Mouse (Mus musculus) heart, embryonic 14.5 days (tissue): ENCODE measurements around the gene Cntn1. TPM values are rescaled to one million over a fixed set of nuclear protein-coding genes. Genes with fewer than 3 reads are reported as not detected.

Experiments used
- ATAC-seq: fragments of 200-750 bp; cut with Nextera tagmentation; 2 replicates; pipeline ENCODE4 v1.8.0; 2017; ENCODE audit warnings: low read depth, moderate TSS enrichment; ENCODE audit not compliant: insufficient number of reproducible peaks, insufficient read depth, low FRiP score
- H3K27ac ChIP-seq, 2 experiments: fragments of 200-500 bp in 1 of 2; fragments of 300-500 bp in 1 of 2; sonication (generic) in 1 of 2; replicated peaks in 1 of 2; 2 replicates each; pipeline ENCODE4 v1.5.1; 2012 to 2014; ENCODE audit warnings: low read depth in 2 of 2, low read length in 2 of 2, control low read depth in 1 of 2, mild to moderate bottlenecking in 1 of 2, mixed read lengths in 1 of 2; ENCODE audit not compliant: control insufficient read depth in 1 of 2, insufficient read depth in 1 of 2
- H3K27me3 ChIP-seq: fragments of 300-500 bp; sonication (generic); 2 replicates; pipeline ENCODE4 v1.6.1; 2014; ENCODE audit warnings: mild to moderate bottlenecking, low read length, control low read depth; ENCODE audit not compliant: control insufficient read depth, insufficient read depth
- H3K36me3 ChIP-seq: fragments of 300-500 bp; sonication (generic); 2 replicates; pipeline ENCODE4 v1.6.1; 2014; ENCODE audit warnings: mild to moderate bottlenecking, control low read depth, low read length, mixed read lengths; ENCODE audit not compliant: control insufficient read depth, insufficient read depth
- H3K4me1 ChIP-seq, 2 experiments: fragments of 200-500 bp in 1 of 2; fragments of 300-500 bp in 1 of 2; sonication (generic) in 1 of 2; 2 replicates each; pipeline ENCODE4 v1.6.1; 2012 to 2014; ENCODE audit warnings: low read length in 2 of 2, control low read depth in 1 of 2, mixed read lengths in 1 of 2; ENCODE audit not compliant: control insufficient read depth in 2 of 2, insufficient read depth in 2 of 2
- H3K4me2 ChIP-seq: fragments of 300-500 bp; sonication (generic); 2 replicates; pipeline ENCODE4 v1.6.1; 2014; ENCODE audit warnings: mild to moderate bottlenecking, low read length
- H3K4me3 ChIP-seq, 2 experiments: fragments of 200-500 bp in 1 of 2; fragments of 300-500 bp in 1 of 2; sonication (generic) in 1 of 2; 2 replicates each; pipeline ENCODE4 v1.5.1; 2012 to 2014; ENCODE audit warnings: low read length in 2 of 2, mild to moderate bottlenecking in 2 of 2, control low read depth in 1 of 2, low read depth in 1 of 2, moderate library complexity in 1 of 2; ENCODE audit not compliant: control insufficient read depth in 1 of 2, insufficient read depth in 1 of 2
- H3K9ac ChIP-seq: fragments of 300-500 bp; sonication (generic); 2 replicates; pipeline ENCODE4 v1.6.1; 2014; ENCODE audit warnings: mild to moderate bottlenecking, low read length
- H3K9me3 ChIP-seq: fragments of 300-500 bp; sonication (generic); 2 replicates; pipeline ENCODE4 v1.6.1; 2016; ENCODE audit warnings: low read length, control low read depth; ENCODE audit not compliant: control insufficient read depth
- WGBS: fragments of 180-500 bp; shearing (Covaris S2); extraction: QIAGEN DNeasy Blood & Tissue Kit; methylation state at CpG from one replicate; pipeline ENCODE4 v1.1.7; 2014; 5-methylcytosine and 5-hydroxymethylcytosine counted together
- polyA plus RNA-seq: library from polyadenylated mRNA; unstranded; fragments of >200 nt; fragmentation: Nextera tagmentation; extraction: Ambion mirVana; gene quantifications from 2 replicates; pipeline ENCODE4 v1.2.1, GENCODE M21; 2014

Cntn1 gene
- polyA plus RNA-seq, 1 experiment from 2014 or later: 0.39 TPM

- Histone ChIP-seq H3K27ac (no peak overlapping the region), H3K4me1 (no peaks in the 10 kb centered on the region), H3K9me3 (no peaks in the 10 kb centered on the region), H3K36me3 (no peaks in the 10 kb centered on the region), H3K9ac (no peak overlapping the region), H3K4me3 (no peak overlapping the region), H3K4me2 (no peak overlapping the region), H3K27me3 (no peaks in the 10 kb centered on the region)
- 62% methylated on average over 6 of the region's 6 CpGs for WGBS
- ATAC-seq: no peak
Observed at GRCm38 (mm10) chr15:92087691-92088286, 36.8 kb downstream of the Cntn1 start.

- Histone ChIP-seq H3K9ac (no peak overlapping the region), H3K9me3 (no peaks in the 10 kb centered on the region)
Observed at GRCm38 (mm10) chr15:92090787-92091186, 39.8 kb downstream of the Cntn1 start.

GRCm38 (mm10) chr15:92092041-92092440 lies 41.1 kb downstream of the Cntn1 start:
- H3K27me3 ChIP-seq: no peaks in the 10 kb centered on the region
- 74% methylated on average over 3 of the region's 3 CpGs for WGBS
- no peak for ATAC-seq

More at GRCm38 (mm10) chr15:92090787-92091186, 39.8 kb downstream of the Cntn1 start:
- ATAC-seq: no peak
- Histone ChIP-seq H3K4me3 (no peak overlapping the region), H3K4me1 (no peaks in the 10 kb centered on the region), H3K36me3 (no peaks in the 10 kb centered on the region), H3K27me3 (no peaks in the 10 kb centered on the region), H3K27ac (no peak overlapping the region), H3K4me2 (no peak overlapping the region)
- whole genome bisulfite sequencing: 81% methylated on average over 6 of the region's 6 CpGs

GRCm38 (mm10) chr15:92099410-92100174 lies 48.6 kb downstream of the Cntn1 start:
- ATAC-seq: no peak
- Histone ChIP-seq H3K27me3 (no peaks in the 10 kb centered on the region), H3K9ac (no peak overlapping the region), H3K4me1 (no peaks in the 10 kb centered on the region), H3K4me3 (no peak overlapping the region), H3K9me3 (no peaks in the 10 kb centered on the region), H3K36me3 (no peaks in the 10 kb centered on the region), H3K4me2 (no peak overlapping the region), H3K27ac (no peak overlapping the region)
- WGBS: 54% methylated on average over 5 of the region's 5 CpGs

More at GRCm38 (mm10) chr15:92092041-92092440, 41.1 kb downstream of the Cntn1 start:
- H3K36me3 ChIP-seq: no peaks in the 10 kb centered on the region
- no peak overlapping the region for H3K4me2 ChIP-seq
- no peak overlapping the region for H3K27ac ChIP-seq
- no peaks in the 10 kb centered on the region for H3K9me3 ChIP-seq
- no peak overlapping the region for H3K4me3 ChIP-seq
- H3K9ac ChIP-seq: no peak overlapping the region
- H3K4me1 ChIP-seq: no peaks in the 10 kb centered on the region

- Histone ChIP-seq H3K4me3 (no peak overlapping the region), H3K27ac (no peak overlapping the region), H3K9ac (no peak overlapping the region), H3K9me3 (no peaks in the 10 kb centered on the region), H3K36me3 (no peaks in the 10 kb centered on the region), H3K27me3 (no peaks in the 10 kb centered on the region), H3K4me1 (no peaks in the 10 kb centered on the region), H3K4me2 (no peak overlapping the region)
- ATAC-seq: no peak
- 73% methylated on average over 9 of the region's 9 CpGs for WGBS
Observed at GRCm38 (mm10) chr15:92101956-92102355, 51.0 kb downstream of the Cntn1 start.

GRCm38 (mm10) chr15:92112455-92112854 lies 61.5 kb downstream of the Cntn1 start:
- Histone ChIP-seq H3K4me2 (no peak overlapping the region), H3K9ac (no peak overlapping the region), H3K4me3 (no peak overlapping the region), H3K36me3 (no peaks in the 10 kb centered on the region), H3K9me3 (no peaks in the 10 kb centered on the region), H3K27ac (no peak overlapping the region), H3K27me3 (no peaks in the 10 kb centered on the region), H3K4me1 (no peaks in the 10 kb centered on the region)
- ATAC-seq: no peak

- H3K9ac ChIP-seq: no peak overlapping the region
- H3K36me3 ChIP-seq: no peaks in the 10 kb centered on the region
- no peak overlapping the region for H3K4me3 ChIP-seq
- no peaks in the 10 kb centered on the region for H3K27me3 ChIP-seq
- no peaks in the 10 kb centered on the region for H3K9me3 ChIP-seq
- 74% methylated on average over 3 of the region's 3 CpGs for WGBS
- no peaks in the 10 kb centered on the region for H3K4me1 ChIP-seq
- H3K27ac ChIP-seq: no peak overlapping the region
- no peak overlapping the region for H3K4me2 ChIP-seq
- no peak for ATAC-seq
Observed at GRCm38 (mm10) chr15:92132936-92133335, 82.0 kb downstream of the Cntn1 start.
